Mouse (Mus musculus) liver, embryonic 14.5 days (tissue): Measurements from ENCODE around the gene Mst1. TPM values are rescaled to one million over a fixed set of nuclear protein-coding genes. Genes with fewer than 3 reads are reported as not detected.
A peak's percentile ranks its signal among the peaks of the same experiment; 100 is the strongest.

Experiments
- ATAC-seq: fragments of 200-750 bp; cut with Nextera tagmentation; 2 replicates; pipeline ENCODE4 v1.8.0; 2017; ENCODE audit warnings: moderate number of reproducible peaks, mild to moderate bottlenecking, moderate library complexity; ENCODE audit not compliant: insufficient read depth
- DNase-seq, 3 experiments: peaks; one replicate each; pipeline ENCODE4 v3.0.0-alpha.2; 2012 to 2013; ENCODE audit warnings: low read depth in 3 of 3, low spot score in 3 of 3
- H3K27ac ChIP-seq: fragments of 300-500 bp; sonication (generic); 2 replicates; pipeline ENCODE4 v1.5.1; 2014; ENCODE audit warnings: moderate library complexity, mild to moderate bottlenecking, control low read depth, inconsistent platforms
- H3K27me3 ChIP-seq: fragments of 300-500 bp; sonication (generic); 2 replicates; pipeline ENCODE4 v1.6.1; 2014; ENCODE audit warnings: mild to moderate bottlenecking, low read length, moderate library complexity; ENCODE audit not compliant: control insufficient read depth, insufficient read depth
- H3K36me3 ChIP-seq: fragments of 300-500 bp; sonication (generic); replicated peaks from 2 replicates; pipeline ENCODE4 v1.6.1; 2014; ENCODE audit warnings: low read depth; ENCODE audit not compliant: control insufficient read depth, insufficient read depth
- H3K4me1 ChIP-seq, 2 experiments: fragments of 200-500 bp in 1 of 2; fragments of 300-500 bp in 1 of 2; sonication (generic) in 1 of 2; replicated peaks; 2 replicates each; pipeline ENCODE4 v1.6.1; 2012 to 2014; ENCODE audit warnings: antibody characterized with exemption in 1 of 2, inconsistent platforms in 1 of 2, low read length in 1 of 2; ENCODE audit not compliant: control insufficient read depth in 2 of 2, insufficient read depth in 2 of 2
- H3K4me2 ChIP-seq: fragments of 300-500 bp; sonication (generic); 2 replicates; pipeline ENCODE4 v1.6.1; 2014; ENCODE audit warnings: low read depth, mild to moderate bottlenecking, control low read depth, moderate library complexity
- H3K4me3 ChIP-seq, 2 experiments: fragments of 200-500 bp in 1 of 2; fragments of 300-500 bp in 1 of 2; sonication (generic) in 1 of 2; 2 replicates each; pipeline ENCODE4 v1.5.1; 2012 to 2014; ENCODE audit warnings: low read depth in 2 of 2, low read length in 2 of 2, mild to moderate bottlenecking in 2 of 2, control low read depth in 1 of 2, inconsistent platforms in 1 of 2, moderate library complexity in 1 of 2; ENCODE audit not compliant: insufficient read depth in 1 of 2
- H3K9ac ChIP-seq: fragments of 300-500 bp; sonication (generic); replicated peaks from 2 replicates; pipeline ENCODE4 v1.6.1; 2014; ENCODE audit warnings: mild to moderate bottlenecking, control low read depth, moderate library complexity
- H3K9me3 ChIP-seq: fragments of 300-500 bp; sonication (generic); 2 replicates; pipeline ENCODE4 v1.6.1; 2016; ENCODE audit warnings: low read length, mixed read lengths; ENCODE audit not compliant: control insufficient read depth
- CTCF ChIP-seq: IDR thresholded peaks from 2 replicates; pipeline ENCODE4 v1.5.1; 2016; ENCODE audit warnings: antibody characterized with exemption, low read depth, control low read depth
- EP300 ChIP-seq: IDR thresholded peaks from 2 replicates; pipeline ENCODE4 v1.6.1; 2016; ENCODE audit warnings: antibody characterized with exemption, low read depth
- WGBS: fragments of 180-500 bp; shearing (Covaris S2); extraction: QIAGEN DNeasy Blood & Tissue Kit; methylation state at CpG from one replicate; pipeline ENCODE4 v1.1.7; 2014; ENCODE audit not compliant: insufficient replicate concordance; 5-methylcytosine and 5-hydroxymethylcytosine counted together
- polyA plus RNA-seq, 2 experiments: library from polyadenylated mRNA; depleted of rRNA in 1 of 2; stranded (reverse) in 1 of 2; unstranded in 1 of 2; fragments of >200 nt; fragmentation: Nextera tagmentation in 1 of 2; extraction: Ambion mirVana in 1 of 2; gene quantifications; 2 replicates each; pipeline versions ENCODE4 v1.2.1 to v1.2.3; 2012 to 2014

Mst1 gene
- polyA plus RNA-seq, 2 experiments = 21.0 to 24.1 TPM

DNA sequence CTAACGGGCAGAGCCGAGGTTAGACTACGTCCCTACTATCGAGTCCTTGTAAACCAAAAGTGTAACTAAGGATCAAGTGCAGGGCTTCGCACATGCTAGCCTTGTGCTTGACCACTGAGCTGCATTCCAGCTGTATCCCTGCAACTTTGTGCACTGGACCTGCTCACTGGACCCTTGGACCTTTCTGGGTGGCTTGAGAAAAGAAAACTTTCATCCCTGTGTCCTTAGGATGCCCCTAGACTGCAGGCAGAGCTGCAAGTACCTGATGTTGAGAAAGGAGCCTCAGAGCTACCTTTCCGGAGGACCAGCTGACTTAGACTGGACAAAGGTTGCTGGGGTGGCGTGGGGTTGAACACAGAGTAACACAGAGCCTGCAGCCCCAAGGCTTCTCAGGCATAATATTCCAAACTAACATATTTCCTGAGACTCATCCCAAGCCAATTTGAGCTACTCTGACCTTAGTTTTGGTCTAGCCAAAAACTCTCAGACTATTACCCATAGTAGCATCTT lies 10.4 kb downstream of the Mst1 start:
- H3K4me3 ChIP-seq = no peak overlapping the region
- 96% methylated on average over 7 of the region's 7 CpGs for WGBS
- no peaks in the 10 kb centered on the region for H3K9me3 ChIP-seq
- H3K4me1 ChIP-seq = peaks cover 2 to 7% of the 10 kb centered on the region in 2 experiments
- H3K9ac ChIP-seq = no peak overlapping the region
- peaks cover 74% of the 10 kb centered on the region for H3K36me3 ChIP-seq
- DNase-seq (no peak), ATAC-seq (no peak)
- no peak for TF ChIP-seq EP300
- TF ChIP-seq CTCF = no peak
- H3K27ac ChIP-seq = no peak overlapping the region
- no peak overlapping the region for H3K4me2 ChIP-seq
- H3K27me3 ChIP-seq = no peaks in the 10 kb centered on the region

DNA sequence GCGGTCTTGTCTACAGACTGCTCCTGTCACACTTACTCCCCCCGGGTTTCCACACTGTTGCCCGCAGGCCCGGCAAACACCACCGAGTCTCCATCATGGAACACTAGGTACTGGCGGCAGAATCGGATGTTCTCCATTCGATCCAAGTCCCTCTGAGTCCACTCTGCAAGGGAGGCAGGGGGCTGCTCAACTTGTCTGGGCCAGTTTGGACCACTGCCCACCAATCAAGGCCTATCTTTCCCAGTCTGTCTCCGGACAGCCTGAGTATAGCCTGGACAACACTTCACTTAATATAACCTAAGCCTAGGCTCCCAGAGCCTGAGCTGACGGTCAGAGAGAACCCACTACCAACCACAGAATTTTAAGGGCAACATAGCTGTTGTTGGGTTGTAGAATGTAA lies 13.3 kb downstream of the Mst1 start:
- peaks cover 25% of the 10 kb centered on the region in 2 experiments for H3K4me1 ChIP-seq
- ATAC-seq = no peak
- TF ChIP-seq CTCF (no peak), EP300 (no peak)

GRCm38 (mm10) chr9:108094184-108094941 lies 14.1 kb downstream of the Mst1 start, which contains the start of gene Apeh:
TSS of gene Apeh (minus strand) at chr9:108094606.
- WGBS = 0% methylated on average over 52 of the region's 52 CpGs
- DNase-seq = peak; percentile 95 to 96 (median 96)
- ATAC-seq = peak; percentile 85
- H3K4me1 ChIP-seq = peaks cover 25 to 27% of the 10 kb centered on the region in 2 experiments
- H3K27me3 ChIP-seq = no peaks in the 10 kb centered on the region
- TF ChIP-seq EP300 (0 out of 2 replicates have a peak, but pooled peaks have one; percentile 15), CTCF (peak; percentile 36)
- H3K27ac ChIP-seq = peak within 1 kb of the TSS; percentile 96
- H3K9me3 ChIP-seq = no peaks in the 10 kb centered on the region
- H3K36me3 ChIP-seq = peaks cover 37% of the 10 kb centered on the region
- peak within 1 kb of the TSS; percentile 93 for H3K9ac ChIP-seq
- peak within 1 kb of the TSS; percentile 95 to 98 for H3K4me3 ChIP-seq
- peak within 1 kb of the TSS; percentile 93 for H3K4me2 ChIP-seq

More for the DNA sequence above, 13.3 kb downstream of the Mst1 start:
- H3K36me3 ChIP-seq = peaks cover 44% of the 10 kb centered on the region
- no peaks in the 10 kb centered on the region for H3K9me3 ChIP-seq
- peak overlapping the region; percentile 82 for H3K27ac ChIP-seq
- 56% methylated on average over 10 of the region's 10 CpGs for WGBS
- H3K4me3 ChIP-seq = peak overlapping the region; percentile 80 to 95
- peak overlapping the region; percentile 93 for H3K4me2 ChIP-seq
- DNase-seq = no peak
- no peaks in the 10 kb centered on the region for H3K27me3 ChIP-seq
- peak overlapping the region; percentile 93 for H3K9ac ChIP-seq

- Histone ChIP-seq H3K27me3 (no peaks in the 10 kb centered on the region), H3K9me3 (no peaks in the 10 kb centered on the region), H3K36me3 (peaks cover 30% of the 10 kb centered on the region), H3K4me3 (peak overlapping the region; percentile 95 to 98), H3K4me1 (peaks cover 25 to 27% of the 10 kb centered on the region in 2 experiments), H3K27ac (peak overlapping the region; percentile 96), H3K9ac (peak overlapping the region; percentile 85), H3K4me2 (peak overlapping the region; percentile 93)
- TF ChIP-seq CTCF (no peak), EP300 (peak; percentile 94)
- peak; percentile 93 to 95 (median 94) for DNase-seq
- WGBS = 0% methylated on average over 16 of the region's 16 CpGs
- peak; percentile 86 for ATAC-seq
Measured at GRCm38 (mm10) chr9:108094998-108095411, 14.8 kb downstream of the Mst1 start.

- Histone ChIP-seq H3K9ac (peak overlapping the region; percentile 85), H3K4me3 (peak overlapping the region; percentile 95 to 98)
Measured at GRCm38 (mm10) chr9:108095518-108095917, 15.3 kb downstream of the Mst1 start.

More at GRCm38 (mm10) chr9:108095518-108095917, 15.3 kb downstream of the Mst1 start:
- no peaks in the 10 kb centered on the region for H3K27me3 ChIP-seq
- peaks cover 25 to 27% of the 10 kb centered on the region in 2 experiments for H3K4me1 ChIP-seq
- peak overlapping the region; percentile 93 for H3K4me2 ChIP-seq
- WGBS = under 1% methylated on average over 3 of the region's 3 CpGs
- TF ChIP-seq EP300 = no peak
- peak; percentile 90 for TF ChIP-seq CTCF
- ATAC-seq = peak; percentile 20; the same call in 1 of the 2 replicates
- DNase-seq = peak; percentile 76 to 82 (median 79)
- peak overlapping the region; percentile 96 for H3K27ac ChIP-seq
- H3K36me3 ChIP-seq = peaks cover 25% of the 10 kb centered on the region
- H3K9me3 ChIP-seq = no peaks in the 10 kb centered on the region
